Mouse (Mus musculus) myocyte (in vitro differentiated cells): Measurements from ENCODE around the gene Cog1.

ENCODE experiments used
- E2F4 ChIP-seq: IDR thresholded peaks from one replicate; pipeline ENCODE4 v1.6.1; 2011; ENCODE audit warnings: mild to moderate bottlenecking, control low read depth, moderate library complexity; ENCODE audit not compliant: insufficient read depth
- MYOD1 ChIP-seq, 3 experiments: IDR thresholded peaks; one replicate each; pipeline ENCODE4 v1.6.1; 2011; ENCODE audit warnings: control low read depth in 2 of 3, low read depth in 2 of 3, mild to moderate bottlenecking in 2 of 3, moderate library complexity in 1 of 3; ENCODE audit not compliant: insufficient read length in 2 of 3, control insufficient read depth in 1 of 3
- POLR2A ChIP-seq: IDR thresholded peaks from one replicate; pipeline ENCODE4 v1.6.1; 2011; ENCODE audit warnings: low read depth, mild to moderate bottlenecking, control low read depth, moderate library complexity; ENCODE audit not compliant: insufficient read length
- POLR2AphosphoS2 ChIP-seq: IDR thresholded peaks from one replicate; pipeline ENCODE4 v1.6.1; 2011; ENCODE audit warnings: low read depth, control low read depth; ENCODE audit not compliant: insufficient read length
- TCF12 ChIP-seq: IDR thresholded peaks from one replicate; pipeline ENCODE4 v1.6.1; 2011; ENCODE audit warnings: mild to moderate bottlenecking, control low read depth; ENCODE audit not compliant: poor library complexity, insufficient read depth, severe bottlenecking

- no peak for TF ChIP-seq POLR2A
- no peak for TF ChIP-seq E2F4
- TF ChIP-seq POLR2AphosphoS2 = no peak
- no peak for TF ChIP-seq TCF12
- TF ChIP-seq MYOD1 (IDR thresholded peaks at IDR 0.05; ENCODE audit: control insufficient read depth in 1 of 3, insufficient read length in 2 of 3, low read depth in 2 of 3) = peak in 1 of 3 experiments; percentile 26
Observed at GRCm38 (mm10) chr11:113614476-113614875, 34.5 kb upstream of the Cog1 start.
